Mouse (Mus musculus): Measurements from ENCODE around the gene Rhot1.

GRCm38 (mm10) chr11:80218657-80219293, 10.0 kb downstream of the Rhot1 start:
- no peak for TF ChIP-seq POLR2AphosphoS2 (IDR thresholded peaks at IDR 0.05; ENCODE audit: insufficient read length, low read depth)
- no peak for TF ChIP-seq POLR2A (IDR thresholded peaks at IDR 0.05; ENCODE audit: insufficient read length, low read depth)
- no peak for TF ChIP-seq USF1 (IDR thresholded peaks at IDR 0.05; ENCODE audit: low read depth)
- no peak for TF ChIP-seq MYOG (IDR thresholded peaks at IDR 0.05; ENCODE audit: control insufficient read depth in 1 of 3, insufficient read depth in 1 of 3, insufficient read length in 2 of 3, low read depth in 2 of 3)
- no peak for TF ChIP-seq TCF12 (IDR thresholded peaks at IDR 0.05; ENCODE audit: insufficient read depth, poor library complexity, severe bottlenecking)

Data from myocyte (in vitro differentiated cells).